Mouse (Mus musculus) heart, embryonic 11.5 days (tissue): ENCODE measurements around the gene Psma5. TPM values are rescaled to one million over a fixed set of nuclear protein-coding genes. Genes with fewer than 3 reads are reported as not detected.
"Not testable (repeated sequence)": the region's sequence is repeated elsewhere in the genome, so short reads cannot be mapped to it uniquely, and the experiment has no call there.

ENCODE experiments used
- ATAC-seq: fragments of 200-750 bp; cut with Nextera tagmentation; replicated peaks from 2 replicates; pipeline ENCODE4 v1.8.0; 2017; ENCODE audit warnings: moderate library complexity; ENCODE audit not compliant: insufficient number of reproducible peaks, low FRiP score, low TSS enrichment
- H3K27ac ChIP-seq: fragments of 300-500 bp; sonication (generic); 2 replicates; pipeline ENCODE4 v1.5.1; 2014; ENCODE audit warnings: mild to moderate bottlenecking, low read depth, low read length
- H3K27me3 ChIP-seq: fragments of 300-500 bp; sonication (generic); 2 replicates; pipeline ENCODE4 v1.6.1; 2014; ENCODE audit warnings: mild to moderate bottlenecking, low read length, mixed read lengths; ENCODE audit not compliant: control insufficient read depth, insufficient read depth
- H3K36me3 ChIP-seq: fragments of 300-500 bp; sonication (generic); 2 replicates; pipeline ENCODE4 v1.6.1; 2014; ENCODE audit warnings: mild to moderate bottlenecking, low read length, moderate library complexity, mixed read lengths; ENCODE audit not compliant: control insufficient read depth, insufficient read depth
- H3K4me1 ChIP-seq: fragments of 300-500 bp; sonication (generic); 2 replicates; pipeline ENCODE4 v1.6.1; 2014; ENCODE audit warnings: low read length; ENCODE audit not compliant: control insufficient read depth, insufficient read depth
- H3K4me2 ChIP-seq: fragments of 300-500 bp; sonication (generic); 2 replicates; pipeline ENCODE4 v1.6.1; 2014; ENCODE audit warnings: mild to moderate bottlenecking, moderate library complexity
- H3K4me3 ChIP-seq: fragments of 300-500 bp; sonication (generic); 2 replicates; pipeline ENCODE4 v1.5.1; 2014; ENCODE audit warnings: low read depth, low read length
- H3K9ac ChIP-seq: fragments of 300-500 bp; sonication (generic); 2 replicates; pipeline ENCODE4 v1.6.1; 2014; ENCODE audit warnings: mild to moderate bottlenecking, low read depth, low read length, moderate library complexity
- H3K9me3 ChIP-seq: fragments of 300-500 bp; sonication (generic); replicated peaks from 2 replicates; pipeline ENCODE4 v1.6.1; 2016; ENCODE audit warnings: low read length; ENCODE audit not compliant: control insufficient read depth
- WGBS: fragments of 180-500 bp; shearing (Covaris S2); extraction: QIAGEN DNeasy Blood & Tissue Kit; methylation state at CpG from one replicate; pipeline ENCODE4 v1.1.7; 2014; ENCODE audit not compliant: insufficient replicate concordance; 5-methylcytosine and 5-hydroxymethylcytosine counted together
- polyA plus RNA-seq: library from polyadenylated mRNA; unstranded; fragments of >200 nt; fragmentation: Nextera tagmentation; extraction: Ambion mirVana; gene quantifications from 2 replicates; pipeline ENCODE4 v1.2.1, GENCODE M21; 2014

Psma5 gene
- polyA plus RNA-seq, 1 experiment from 2014 or later = 242 TPM

DNA sequence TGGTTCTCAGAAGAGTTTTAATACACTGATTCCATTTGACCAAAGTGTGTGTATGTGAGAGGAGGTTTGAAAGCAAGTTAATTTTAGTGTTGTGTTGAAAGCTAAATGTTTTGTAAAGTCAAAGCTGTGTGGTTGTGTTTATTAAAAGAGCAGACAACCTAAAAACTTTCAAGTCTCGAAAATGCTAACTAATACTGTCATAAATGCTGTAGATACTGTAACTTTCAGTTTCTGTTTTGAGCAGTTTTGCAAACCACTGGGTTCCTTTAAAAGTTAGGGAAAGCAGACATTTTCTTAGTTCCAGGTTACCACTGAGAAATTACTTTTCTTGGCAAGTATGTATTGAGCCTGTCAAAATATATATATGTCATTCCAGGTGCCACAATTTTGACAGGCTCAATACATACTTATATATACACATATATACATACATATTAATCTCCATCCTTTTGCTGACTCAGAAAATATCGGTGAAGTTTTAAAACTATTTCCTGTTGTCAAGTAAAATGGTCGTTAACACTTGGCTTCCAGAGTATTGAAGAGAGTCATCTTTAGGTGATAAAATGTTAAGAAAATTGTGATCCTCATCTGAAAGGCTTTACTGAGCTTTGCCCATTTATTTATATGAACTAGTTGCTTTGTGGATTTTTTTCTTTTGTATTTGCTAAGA is 1.2 kb downstream of the Psma5 start:
- H3K9ac ChIP-seq = peak overlapping the region; percentile 78
- no peaks in the 10 kb centered on the region for H3K27me3 ChIP-seq
- no peak overlapping the region for H3K27ac ChIP-seq
- peaks cover 13% of the 10 kb centered on the region for H3K4me1 ChIP-seq
- WGBS = 61% methylated on average over 3 of the region's 3 CpGs
- H3K9me3 ChIP-seq = no peaks in the 10 kb centered on the region
- 0 out of 2 replicates have a peak, but pooled peaks cover 3% of the 10 kb centered on the region for H3K36me3 ChIP-seq
- no peak for ATAC-seq
- H3K4me3 ChIP-seq = peak overlapping the region; percentile 80
- H3K4me2 ChIP-seq = peak overlapping the region; percentile 70

DNA sequence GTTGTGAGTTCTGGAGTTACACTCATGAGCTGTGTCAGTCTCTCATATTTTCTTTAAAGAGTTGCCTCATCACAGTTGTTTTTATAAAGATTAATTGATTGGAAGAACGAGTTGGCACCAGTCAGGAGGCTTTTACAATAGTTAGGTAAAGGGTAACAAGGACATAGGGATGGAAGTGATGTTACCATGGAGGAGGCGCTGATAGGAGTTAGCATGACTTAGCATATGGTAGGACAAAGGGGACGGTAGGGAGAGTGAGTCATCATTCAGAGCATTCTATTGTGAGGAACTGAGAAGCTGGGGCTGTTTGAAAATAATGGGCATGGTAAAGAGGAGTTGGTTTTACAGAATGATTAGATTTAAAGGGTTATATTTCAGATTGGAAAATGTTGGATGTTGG is 2.6 kb downstream of the Psma5 start:
- peaks cover 13% of the 10 kb centered on the region for H3K4me1 ChIP-seq
- no peaks in the 10 kb centered on the region for H3K9me3 ChIP-seq
- no peak overlapping the region for H3K27ac ChIP-seq
- no peak overlapping the region; the same call in 1 of the 2 replicates for H3K4me2 ChIP-seq
- H3K27me3 ChIP-seq = no peaks in the 10 kb centered on the region
- 0 out of 2 replicates have a peak, but pooled peaks cover 3% of the 10 kb centered on the region for H3K36me3 ChIP-seq
- ATAC-seq = no peak
- no peak overlapping the region for H3K9ac ChIP-seq
- no peak overlapping the region for H3K4me3 ChIP-seq
- 54% methylated on average over 3 of the region's 3 CpGs for WGBS

DNA sequence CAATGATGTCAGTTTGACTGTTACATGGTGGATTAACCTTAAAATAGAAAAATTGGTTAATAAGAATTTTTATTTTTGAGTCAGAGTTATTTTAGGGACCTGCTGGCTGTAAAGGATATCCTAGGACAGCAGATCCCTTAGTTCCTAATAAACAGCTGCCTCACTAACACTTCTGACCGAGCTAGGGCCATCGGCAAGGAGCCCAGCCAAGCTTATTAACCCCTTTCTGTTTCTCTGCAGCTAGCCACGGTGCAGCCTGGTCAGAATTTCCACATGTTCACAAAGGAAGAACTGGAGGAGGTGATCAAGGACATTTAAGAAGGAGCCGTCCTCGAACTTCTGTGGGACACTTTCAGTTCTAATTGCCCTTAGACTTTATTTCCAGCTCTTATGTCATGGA is 22.8 kb downstream of the Psma5 start:
- WGBS = 79% methylated on average over 5 of the region's 5 CpGs
- H3K4me1 ChIP-seq, H3K4me2 ChIP-seq, ATAC-seq, H3K9me3 ChIP-seq, H3K27me3 ChIP-seq, H3K9ac ChIP-seq, H3K27ac ChIP-seq, H3K4me3 ChIP-seq: not testable (repeated sequence)
- H3K36me3 ChIP-seq = peaks cover 14% of the 10 kb centered on the region

DNA sequence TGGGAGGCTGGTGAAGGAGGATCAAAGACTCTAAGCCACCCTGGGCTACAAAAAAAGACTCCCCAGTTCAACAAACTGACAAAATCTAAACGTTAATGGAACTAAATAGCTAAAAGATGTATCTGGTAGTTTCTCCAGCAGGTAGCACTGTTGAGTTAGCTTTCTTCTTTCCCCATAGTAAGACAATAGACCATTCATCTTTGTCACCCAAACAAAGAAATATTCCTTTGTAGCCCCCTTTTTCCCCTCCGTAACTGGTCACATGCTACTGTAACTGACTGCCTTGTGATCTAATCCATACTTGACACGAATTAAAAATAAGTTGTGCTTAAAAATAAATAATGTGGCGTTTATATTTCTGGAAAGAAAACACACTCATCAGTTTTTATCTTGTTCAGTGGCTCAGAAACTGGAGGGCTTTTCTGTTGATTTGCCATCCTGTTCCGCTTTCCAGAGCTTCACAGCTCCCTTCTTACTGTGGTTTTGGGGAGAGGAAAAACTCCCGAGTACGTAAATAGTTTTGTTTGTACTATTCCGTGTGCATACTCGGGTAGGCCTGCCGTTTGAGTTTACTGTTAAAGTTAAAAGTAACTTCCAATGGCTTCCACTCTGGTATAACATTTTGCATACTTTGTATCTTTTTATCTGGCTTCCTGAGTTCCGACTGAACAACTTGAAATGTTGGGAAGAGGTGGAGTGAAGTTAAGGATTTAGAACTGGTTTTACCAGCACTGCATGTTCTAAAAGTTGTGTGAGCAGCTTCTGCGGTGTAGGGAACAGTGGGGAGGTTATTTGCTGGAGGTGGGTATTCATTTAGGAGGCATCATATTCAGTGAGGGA is 25.9 kb downstream of the Psma5 start:
- 37% methylated on average over 12 of the region's 12 CpGs for WGBS
- H3K9ac ChIP-seq = peak overlapping the region; percentile 90; the same call in 1 of the 2 replicates
- peaks cover 4% of the 10 kb centered on the region; the same call in 1 of the 2 replicates for H3K36me3 ChIP-seq
- H3K27me3 ChIP-seq = no peaks in the 10 kb centered on the region
- H3K27ac ChIP-seq = peak overlapping the region; percentile 43
- peaks cover 26% of the 10 kb centered on the region for H3K4me1 ChIP-seq
- ATAC-seq = no peak
- no peak overlapping the region; the same call in 1 of the 2 replicates for H3K4me3 ChIP-seq
- H3K9me3 ChIP-seq = no peaks in the 10 kb centered on the region
- peak overlapping the region; percentile 92 for H3K4me2 ChIP-seq

DNA sequence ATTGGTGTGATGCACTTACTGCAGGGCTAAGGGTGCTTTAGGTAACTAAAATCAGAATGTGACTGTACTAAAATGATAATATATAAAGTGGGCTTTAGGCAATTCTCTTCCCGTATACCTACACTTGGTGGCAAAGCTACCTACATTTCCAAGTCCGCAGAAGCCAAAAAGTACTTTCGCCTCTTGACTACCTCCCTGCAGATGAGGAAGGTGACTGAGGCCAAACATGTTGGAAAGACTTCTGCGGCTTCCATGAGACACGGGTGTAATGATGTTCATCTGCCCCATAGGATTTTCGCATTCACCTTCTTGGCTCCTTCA is 26.5 kb downstream of the Psma5 start:
- Histone ChIP-seq H3K4me3 (peak overlapping the region; percentile 95), H3K4me1 (peaks cover 32% of the 10 kb centered on the region), H3K9me3 (no peaks in the 10 kb centered on the region), H3K9ac (peak overlapping the region; percentile 90), H3K27me3 (no peaks in the 10 kb centered on the region), H3K36me3 (0 out of 2 replicates have a peak, but pooled peaks cover 2% of the 10 kb centered on the region), H3K4me2 (peak overlapping the region; percentile 92), H3K27ac (peak overlapping the region; percentile 43)
- 13% methylated on average over 6 of the region's 6 CpGs for WGBS
- no peak for ATAC-seq

DNA sequence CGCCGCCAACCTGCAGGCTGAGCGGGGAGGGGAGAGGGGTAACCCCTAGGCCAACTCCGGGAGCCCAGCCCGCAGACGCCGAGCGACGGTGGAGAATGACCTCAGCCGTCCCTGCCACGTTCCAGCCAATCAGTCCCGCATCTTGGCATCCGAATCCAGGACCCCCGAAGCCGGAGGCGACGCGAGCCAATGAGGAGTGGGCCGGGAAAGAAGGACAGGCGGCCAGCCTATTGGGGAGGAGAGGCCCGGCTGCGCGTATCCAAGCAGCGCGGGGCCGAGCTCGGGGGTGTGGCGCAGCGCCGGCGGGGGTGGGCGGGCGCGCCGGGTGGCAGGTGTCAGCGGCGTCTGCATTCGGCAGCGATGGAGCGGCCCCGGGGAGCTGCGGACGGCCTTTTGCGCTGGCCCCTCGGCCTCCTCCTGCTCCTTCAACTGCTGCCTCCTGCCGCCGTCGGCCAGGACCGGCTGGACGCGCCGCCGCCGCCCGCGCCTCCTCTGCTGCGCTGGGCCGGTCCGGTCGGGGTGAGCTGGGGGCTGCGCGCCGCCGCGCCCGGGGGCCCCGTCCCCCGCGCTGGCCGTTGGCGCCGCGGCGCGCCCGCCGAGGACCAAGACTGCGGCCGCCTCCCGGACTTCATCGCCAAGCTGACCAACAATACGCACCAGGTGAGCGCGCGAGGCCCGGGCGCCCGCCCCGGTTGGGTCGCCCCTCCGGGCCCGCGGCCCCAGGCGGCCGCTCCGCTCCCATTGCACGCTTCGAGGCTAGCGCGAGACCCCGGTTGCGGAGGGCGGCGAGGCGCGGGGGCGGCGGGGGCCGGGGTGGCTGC is 27.3 kb downstream of the Psma5 start, which contains the start of gene Sort1:
TSS of gene Sort1 (plus strand) at position 302 of the 821 bp plus-strand sequence.
- Histone ChIP-seq H3K4me2 (peak within 1 kb of the TSS; percentile 92), H3K4me3 (peak within 1 kb of the TSS; percentile 95), H3K9ac (peak within 1 kb of the TSS; percentile 90), H3K4me1 (peaks cover 40% of the 10 kb centered on the region), H3K36me3 (0 out of 2 replicates have a peak, but pooled peaks cover 2% of the 10 kb centered on the region), H3K27ac (peak within 1 kb of the TSS; percentile 75), H3K27me3 (no peaks in the 10 kb centered on the region), H3K9me3 (no peaks in the 10 kb centered on the region)
- ATAC-seq = peak; percentile 96
- under 1% methylated on average over 84 of the region's 109 CpGs for WGBS

DNA sequence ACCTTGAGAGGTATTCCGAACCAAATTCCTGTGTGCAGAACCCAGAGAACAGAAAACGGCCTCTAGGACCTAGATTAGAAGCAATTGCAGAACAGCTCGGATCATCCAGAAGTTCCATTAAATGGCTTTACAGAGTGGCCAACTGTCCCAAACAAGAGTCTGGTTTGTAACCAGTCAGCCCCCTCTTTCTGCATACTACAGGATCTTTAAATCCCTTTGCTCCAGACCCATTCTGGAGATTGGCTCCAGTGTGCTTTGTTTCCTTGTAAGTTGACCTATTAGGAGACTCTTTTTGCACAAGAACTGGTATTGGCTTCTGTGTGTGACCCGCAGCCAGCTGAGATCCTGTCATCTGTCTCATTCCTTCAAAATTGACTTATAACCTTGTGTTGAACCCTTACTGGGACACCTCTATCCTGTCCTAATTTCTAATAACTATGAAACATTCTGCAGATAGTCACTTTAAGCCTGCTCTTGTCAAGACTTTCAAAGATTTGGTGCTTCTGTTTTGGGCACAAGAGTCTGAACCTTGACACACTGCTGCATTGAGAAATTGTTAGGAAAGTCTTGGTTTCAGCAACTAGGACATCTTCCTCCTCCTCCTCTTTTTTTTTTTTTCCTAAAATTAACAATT is 28.5 kb downstream of the Psma5 start:
- Histone ChIP-seq H3K4me3 (peak overlapping the region; percentile 95), H3K27ac (no peak overlapping the region), H3K9me3 (no peaks in the 10 kb centered on the region), H3K9ac (peak overlapping the region; percentile 90; the same call in 1 of the 2 replicates), H3K4me1 (peaks cover 51% of the 10 kb centered on the region), H3K4me2 (peak overlapping the region; percentile 92), H3K36me3 (no peaks in the 10 kb centered on the region), H3K27me3 (no peaks in the 10 kb centered on the region)
- WGBS = 48% methylated on average over 4 of the region's 4 CpGs
- ATAC-seq = no peak
